Mouse (Mus musculus): Measurements from ENCODE around the gene Ulk1. TPM values are rescaled to one million over a fixed set of nuclear protein-coding genes. Genes with fewer than 3 reads are reported as not detected.

Ulk1 gene
- total RNA-seq (2012; rRNA removed) (4.9 and 5.2 TPM in 2 replicates), polyA plus RNA-seq (2012; ENCODE audit: insufficient read depth in 1 of 2, insufficient read length in 2 of 2, low read depth in 1 of 2, low replicate concordance in 2 of 2, missing spikeins in 1 of 2) (10 to 100 TPM in 1 of 2 experiments, not detected in 1; 23.0 TPM)

DNA sequence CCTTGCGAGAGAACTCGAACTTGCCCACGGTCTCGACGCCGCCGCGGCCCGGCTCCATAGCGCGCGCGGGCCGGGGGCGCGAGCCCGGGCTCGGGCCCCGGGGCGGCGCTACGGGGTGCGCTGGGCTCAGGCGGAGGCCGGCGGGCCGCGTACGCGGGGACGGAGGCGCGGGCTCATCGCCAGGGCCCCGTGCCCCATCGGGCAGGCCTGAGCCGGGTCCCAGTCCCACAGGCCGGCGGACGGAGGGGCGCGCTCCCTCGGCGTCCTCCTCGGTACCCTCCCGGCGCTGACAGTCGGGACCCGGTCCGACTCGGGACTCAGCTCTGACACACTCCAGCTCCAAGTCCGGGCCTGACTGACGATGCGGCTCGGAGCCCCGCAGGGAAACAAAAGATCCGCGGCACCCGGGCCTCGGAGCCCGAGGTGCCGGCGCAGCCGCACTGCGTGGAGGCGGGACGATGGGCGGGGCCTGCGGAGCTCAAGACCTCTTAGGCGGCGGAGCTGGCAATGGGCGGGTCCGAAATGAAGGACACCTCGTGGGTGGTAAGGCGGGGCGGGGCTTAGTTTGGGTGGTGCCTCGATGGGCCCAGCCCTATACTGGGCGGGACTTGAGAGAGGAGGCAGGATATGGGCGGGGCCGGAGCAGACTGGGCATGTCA lies at the start of gene Ulk1:
Gene Ulk1, minus strand, starts transcription at position 431 of the 659 bp plus-strand sequence.
- Histone ChIP-seq H3K79me2 (ENCODE audit: control insufficient read depth, insufficient read depth, low read length, poor library complexity) (peaks cover 8% of the 10 kb centered on the region), H3K9ac (ENCODE audit: control insufficient read depth, low read depth, low read length, poor library complexity, severe bottlenecking) (peak within 1 kb of the TSS; percentile 82), H3K27me3 (ENCODE audit: control insufficient read depth in 1 of 2, insufficient read depth in 2 of 2, low read length in 2 of 2) (no peaks in the 10 kb centered on the region), H3K9me3 (replicated peaks; ENCODE audit: insufficient read depth, low read length) (no peaks in the 10 kb centered on the region), H3K36me3 (ENCODE audit: control insufficient read depth in 1 of 2, insufficient read depth in 2 of 2, low read length in 2 of 2) (peaks cover 0 to 9% of the 10 kb centered on the region in 2 experiments; a peak in 2 of 4 replicates), H3K27ac (ENCODE audit: control insufficient read depth, low read depth, low read length) (peak within 1 kb of the TSS; percentile 30; the same call in 1 of the 2 replicates), H3K4me1 (ENCODE audit: control insufficient read depth in 1 of 2, insufficient read depth in 2 of 2, low read length in 2 of 2) (peaks cover 6 to 16% of the 10 kb centered on the region in 2 experiments; a peak in 3 of 4 replicates), H3K4me3 (ENCODE audit: control insufficient read depth in 1 of 2, insufficient read depth in 1 of 2, low read depth in 2 of 2, low read length in 2 of 2) (peak within 1 kb of the TSS; percentile 87 to 94)
- peak; percentile 77 for TF ChIP-seq SIN3A (IDR thresholded peaks at IDR 0.05; ENCODE audit: low read length)
- TF ChIP-seq USF2 (IDR thresholded peaks at IDR 0.05; ENCODE audit: borderline replicate concordance in 1 of 2, insufficient read depth in 1 of 2, low read depth in 1 of 2, low read length in 2 of 2), result no peak
- TF ChIP-seq POLR2AphosphoS2 (IDR thresholded peaks at IDR 0.05; ENCODE audit: low read length), result peak; percentile 90
- no peak for TF ChIP-seq RCOR1 (IDR thresholded peaks at IDR 0.05; ENCODE audit: low read depth, low read length)
- no peak for TF ChIP-seq POLR2AphosphoS5 (IDR thresholded peaks at IDR 0.05; ENCODE audit: borderline replicate concordance, low read depth, low read length)
- TF ChIP-seq ZNF384 (IDR thresholded peaks at IDR 0.05; ENCODE audit: low read depth, low read length), result no peak
- TF ChIP-seq JUND (IDR thresholded peaks at IDR 0.05; ENCODE audit: low read depth, low read length), result no peak
- no peak for TF ChIP-seq RAD21 (IDR thresholded peaks at IDR 0.05; ENCODE audit: low read depth, low read length)
- TF ChIP-seq TBP (IDR thresholded peaks at IDR 0.05; ENCODE audit: low read depth, low read length), result peak; percentile 90
- no peak; the same call in 1 of the 2 replicates for TF ChIP-seq KAT2A (conservative IDR thresholded peaks at IDR 0.05; ENCODE audit: low read depth, low read length)
- peak; percentile 95 for TF ChIP-seq NRF1 (IDR thresholded peaks at IDR 0.05; ENCODE audit: insufficient read depth, low read depth, low read length, poor library complexity, severe bottlenecking)
- no peak for TF ChIP-seq MEF2A (IDR thresholded peaks at IDR 0.05; ENCODE audit: extremely low read depth, insufficient replicate concordance, low read depth, low read length, poor library complexity, severe bottlenecking)
- peak; percentile 24; the same call in 1 of the 2 replicates for TF ChIP-seq MAX (IDR thresholded peaks at IDR 0.05; ENCODE audit: low read length)
- TF ChIP-seq TAL1 (IDR thresholded peaks at IDR 0.05; ENCODE audit: low read length), result no peak
- peak; percentile 94 for TF ChIP-seq ZMIZ1 (IDR thresholded peaks at IDR 0.05; ENCODE audit: low read depth, low read length)
- no peak for TF ChIP-seq MAFK (IDR thresholded peaks at IDR 0.05; ENCODE audit: borderline replicate concordance, low read depth, low read length)
- TF ChIP-seq TCF12 (IDR thresholded peaks at IDR 0.05; ENCODE audit: low read depth, low read length), result peak; percentile 87
- no peak for TF ChIP-seq MYC (IDR thresholded peaks at IDR 0.05; ENCODE audit: low read depth, low read length)
- TF ChIP-seq NELFE (IDR thresholded peaks at IDR 0.05; ENCODE audit: low read depth, low read length), result peak; percentile 97
- TF ChIP-seq POLR2A (IDR thresholded peaks at IDR 0.05; ENCODE audit: control insufficient read depth in 1 of 2, insufficient read depth in 1 of 2, low read depth in 1 of 2, low read length in 2 of 2, poor library complexity in 1 of 2), result peak; percentile 95 to 96
- no peak for TF ChIP-seq BHLHE40 (IDR thresholded peaks at IDR 0.05; ENCODE audit: borderline replicate concordance, low read depth, low read length)
- no peak for TF ChIP-seq ETS1 (IDR thresholded peaks at IDR 0.05; ENCODE audit: low read depth, low read length)
- no peak for TF ChIP-seq CTCF (IDR thresholded peaks at IDR 0.05 in 2 of 3, conservative IDR thresholded peaks at IDR 0.05 in 1 of 3; ENCODE audit: control insufficient read depth in 1 of 3, insufficient read depth in 1 of 3, low read depth in 2 of 3, low read length in 3 of 3, poor library complexity in 1 of 3, severe bottlenecking in 1 of 3)
- no peak for TF ChIP-seq ELF1 (IDR thresholded peaks at IDR 0.05; ENCODE audit: low read depth, low read length)
- TF ChIP-seq CHD2 (IDR thresholded peaks at IDR 0.05; ENCODE audit: low read length), result no peak
- peak; percentile 73; the same call in 1 of the 2 replicates for TF ChIP-seq HCFC1 (IDR thresholded peaks at IDR 0.05; ENCODE audit: low read depth, low read length)
- TF ChIP-seq MAZ (IDR thresholded peaks at IDR 0.05; ENCODE audit: low read depth, low read length), result no peak
- TF ChIP-seq USF1 (IDR thresholded peaks at IDR 0.05; ENCODE audit: low read depth, low read length), result peak; percentile 38; the same call in 1 of the 2 replicates
- peak; percentile 45; the same call in 1 of the 2 replicates for TF ChIP-seq MXI1 (IDR thresholded peaks at IDR 0.05; ENCODE audit: low read depth, low read length)
- no peak for TF ChIP-seq EP300 (IDR thresholded peaks at IDR 0.05; ENCODE audit: low read depth in 1 of 2, low read length in 2 of 2)
- DNase-seq (ENCODE audit: low read depth, low spot score), result peak; percentile 99
